ENCODE assay signal across 8 mouse cellular contexts in genomic region chr1:86529590-86529989, GRCm38 (mm10). TPM values are rescaled to one million over a fixed set of nuclear protein-coding genes. Genes with fewer than 3 reads are reported as not detected.
DNase-seq lines count a peak whose midpoint lies in the region; ATAC-seq and TF ChIP-seq lines count a peak whose summit lies in the region.

No protein-coding gene starts in this region.

- intact Hi-C loops in gastrocnemius, postnatal 36 days (cut with DNase I): no loop called here

- peak overlapping the region; percentile 65 for H3K4me2 ChIP-seq in kidney, postnatal 0 days (ENCODE audit: low read length)
- peak overlapping the region; percentile 92 for H3K4me2 ChIP-seq in embryonic facial prominence, embryonic 13.5 days
- H3K4me2 ChIP-seq in intestine, embryonic 15.5 days (replicated peaks): peak overlapping the region; percentile 78
- H3K4me2 ChIP-seq in neural tube, embryonic 12.5 days (replicated peaks): peak overlapping the region; percentile 98

- H3K27me3 ChIP-seq in kidney, postnatal 0 days (ENCODE audit: insufficient read depth, low read length): no peaks in the 10 kb centered on the region
- H3K27me3 ChIP-seq in embryonic facial prominence, embryonic 13.5 days: no peaks in the 10 kb centered on the region
- H3K27me3 ChIP-seq in intestine, embryonic 15.5 days (replicated peaks): no peaks in the 10 kb centered on the region
- H3K27me3 ChIP-seq in neural tube, embryonic 12.5 days (replicated peaks): no peaks in the 10 kb centered on the region

- peak overlapping the region; percentile 89 for H3K4me3 ChIP-seq in kidney, postnatal 0 days (replicated peaks; ENCODE audit: low read depth, low read length)
- peak overlapping the region; percentile 98 for H3K4me3 ChIP-seq in embryonic facial prominence, embryonic 13.5 days
- peak overlapping the region; percentile 98 for H3K4me3 ChIP-seq in intestine, embryonic 15.5 days (replicated peaks)
- peak overlapping the region; percentile 85 for H3K4me3 ChIP-seq in neural tube, embryonic 12.5 days

- peaks cover 14% of the 10 kb centered on the region for H3K36me3 ChIP-seq in kidney, postnatal 0 days (ENCODE audit: insufficient read depth, low read length)
- H3K36me3 ChIP-seq in embryonic facial prominence, embryonic 13.5 days: peaks cover 35% of the 10 kb centered on the region
- peaks cover 12% of the 10 kb centered on the region for H3K36me3 ChIP-seq in intestine, embryonic 15.5 days
- peaks cover 32% of the 10 kb centered on the region for H3K36me3 ChIP-seq in neural tube, embryonic 12.5 days

- no peaks in the 10 kb centered on the region for H3K9me3 ChIP-seq in kidney, postnatal 0 days (replicated peaks; ENCODE audit: low read length)
- no peaks in the 10 kb centered on the region for H3K9me3 ChIP-seq in embryonic facial prominence, embryonic 13.5 days
- H3K9me3 ChIP-seq in intestine, embryonic 15.5 days: no peaks in the 10 kb centered on the region
- H3K9me3 ChIP-seq in neural tube, embryonic 12.5 days: no peaks in the 10 kb centered on the region

- H3K27ac ChIP-seq in kidney, postnatal 0 days: no peak overlapping the region
- H3K27ac ChIP-seq in embryonic facial prominence, embryonic 13.5 days: peak overlapping the region; percentile 100; the same call in 1 of the 2 replicates
- H3K27ac ChIP-seq in intestine, embryonic 15.5 days: peak overlapping the region; percentile 93
- H3K27ac ChIP-seq in neural tube, embryonic 12.5 days: no peak overlapping the region

- TF ChIP-seq CTCF in kidney, postnatal 0 days (IDR thresholded peaks at IDR 0.05; ENCODE audit: low read depth): no peak

- 5% methylated on average over 4 of the region's 4 CpGs for WGBS in kidney, postnatal 0 days
- 20% methylated on average over 4 of the region's 4 CpGs for WGBS in embryonic facial prominence, embryonic 13.5 days
- 17% methylated on average over 4 of the region's 4 CpGs for WGBS in intestine, embryonic 15.5 days
- 58% methylated on average over 4 of the region's 4 CpGs for WGBS in neural tube, embryonic 12.5 days

- H3K4me1 ChIP-seq in kidney, postnatal 0 days (replicated peaks; ENCODE audit: insufficient read depth, low read length): peaks cover 15% of the 10 kb centered on the region
- H3K4me1 ChIP-seq in embryonic facial prominence, embryonic 13.5 days: peaks cover 31% of the 10 kb centered on the region
- H3K4me1 ChIP-seq in intestine, embryonic 15.5 days (replicated peaks): peaks cover 30% of the 10 kb centered on the region
- peaks cover 35% of the 10 kb centered on the region for H3K4me1 ChIP-seq in neural tube, embryonic 12.5 days

- ATAC-seq in kidney, postnatal 0 days (replicated peaks; ENCODE audit: low FRiP score, low read depth): no peak
- no peak for ATAC-seq in embryonic facial prominence, embryonic 13.5 days (ENCODE audit: insufficient number of reproducible peaks, insufficient read depth, low FRiP score, low TSS enrichment, low read depth)
- ATAC-seq in intestine, embryonic 15.5 days: no peak
- ATAC-seq in neural tube, embryonic 12.5 days (ENCODE audit: low FRiP score, low read depth): no peak

- DNase-seq in kidney, postnatal 0 days (ENCODE audit: low spot score): no peak
- DNase-seq in kidney, postnatal 10 days: no peak
- DNase-seq in gastrocnemius, postnatal 36 days: no peak
- DNase-seq in spleen, postnatal 10 days (ENCODE audit: low spot score in 2 of 2): no peak
- DNase-seq in frontal cortex, postnatal 10 days (ENCODE audit: low spot score in 2 of 2): no peak

- peak overlapping the region; percentile 44; the same call in 1 of the 2 replicates for H3K9ac ChIP-seq in kidney, postnatal 0 days (ENCODE audit: low read depth, low read length)
- H3K9ac ChIP-seq in embryonic facial prominence, embryonic 13.5 days: peak overlapping the region; percentile 100
- H3K9ac ChIP-seq in intestine, embryonic 15.5 days: peak overlapping the region; percentile 99
- peak overlapping the region; percentile 99 for H3K9ac ChIP-seq in neural tube, embryonic 12.5 days

RNA-seq across cellular contexts. Expression of gene Ptma, which starts 3.1 kb away (rescaled TPM):
- polyA plus RNA-seq in kidney, postnatal 0 days (2015; fragmentation: Nextera tagmentation; extraction: Ambion mirVana): 2,429 and 2,697 TPM in 2 replicates
- 3,278 and 3,456 TPM in 2 replicates for polyA plus RNA-seq in embryonic facial prominence, embryonic 13.5 days (2015; fragmentation: Nextera tagmentation; extraction: Ambion mirVana)
- 2,151 and 2,475 TPM in 2 replicates for polyA plus RNA-seq in intestine, embryonic 15.5 days (2015; fragmentation: Nextera tagmentation; extraction: Ambion mirVana)
- polyA plus RNA-seq in neural tube, embryonic 12.5 days (2016; fragmentation: Nextera tagmentation; extraction: Ambion mirVana): 2,887 and 2,907 TPM in 2 replicates
- total RNA-seq in gastrocnemius, postnatal 36 days (2021): 10 to 100 TPM; 74.6 to 88.0 TPM

RNA-seq across cellular contexts. Expression of gene Pde6d, which starts 52.8 kb away (rescaled TPM):
- 63.2 and 63.7 TPM in 2 replicates for polyA plus RNA-seq in kidney, postnatal 0 days (2015; fragmentation: Nextera tagmentation; extraction: Ambion mirVana)
- polyA plus RNA-seq in embryonic facial prominence, embryonic 13.5 days (2015; fragmentation: Nextera tagmentation; extraction: Ambion mirVana): 70.7 and 78.5 TPM in 2 replicates
- polyA plus RNA-seq in intestine, embryonic 15.5 days (2015; fragmentation: Nextera tagmentation; extraction: Ambion mirVana): 45.8 and 56.6 TPM in 2 replicates
- polyA plus RNA-seq in neural tube, embryonic 12.5 days (2016; fragmentation: Nextera tagmentation; extraction: Ambion mirVana): 98.8 and 104 TPM in 2 replicates
- 10 to 100 TPM; 22.8 to 25.1 TPM for total RNA-seq in gastrocnemius, postnatal 36 days (2021)

RNA-seq across cellular contexts. Expression of gene Cops7b, which starts 53.1 kb away (rescaled TPM):
- 27.9 and 28.6 TPM in 2 replicates for polyA plus RNA-seq in kidney, postnatal 0 days (2015; fragmentation: Nextera tagmentation; extraction: Ambion mirVana)
- polyA plus RNA-seq in embryonic facial prominence, embryonic 13.5 days (2015; fragmentation: Nextera tagmentation; extraction: Ambion mirVana): 46.8 and 54.5 TPM in 2 replicates
- 32.3 and 33.0 TPM in 2 replicates for polyA plus RNA-seq in intestine, embryonic 15.5 days (2015; fragmentation: Nextera tagmentation; extraction: Ambion mirVana)
- 66.1 and 70.1 TPM in 2 replicates for polyA plus RNA-seq in neural tube, embryonic 12.5 days (2016; fragmentation: Nextera tagmentation; extraction: Ambion mirVana)
- 1 to 10 TPM; 7.8 to 9.1 TPM for total RNA-seq in gastrocnemius, postnatal 36 days (2021)

Comparison
In these comparisons a context has a peak if more than half of its experiments do, and no peak if none do; other contexts are left out.
1. H3K27ac ChIP-seq: peak in embryonic facial prominence, embryonic 13.5 days (single experiment) and intestine, embryonic 15.5 days (single experiment); none in kidney, postnatal 0 days (single experiment) and neural tube, embryonic 12.5 days (single experiment).
2. H3K9ac ChIP-seq: peak in every context shown above with its lines; median percentile 100 in embryonic facial prominence, embryonic 13.5 days; 99 in intestine, embryonic 15.5 days; 99 in neural tube, embryonic 12.5 days; 44 in kidney, postnatal 0 days.
3. Peak in every context shown above with its lines, with median percentiles within 50 percentile points of each other: H3K4me2 ChIP-seq and H3K4me3 ChIP-seq.